Mouse (Mus musculus): ENCODE results near the gene Ermard.
A peak's percentile ranks its signal among the peaks of the same experiment; 100 is the strongest.
"Not testable (repeated sequence)": the region's sequence is repeated elsewhere in the genome, so short reads cannot be mapped to it uniquely, and the experiment has no call there.

The Ermard gene

GRCm38 (mm10) chr17:15041175-15041729 lies at the start of gene Ermard, which contains the start of the genes Tcte3 and Gm3448:
TSS of gene Ermard (plus strand) at chr17:15041208.
TSS of gene Tcte3 (minus strand) at chr17:15041488.
TSS of gene Gm3448 (minus strand) at chr17:15041537.
- peak; percentile 47 to 71 for DNase-seq (ENCODE audit: low spot score in 2 of 2)

GRCm38 (mm10) chr17:14992522-14993138 lies 48.4 kb upstream of the Ermard start:
- not testable (repeated sequence) for DNase-seq (ENCODE audit: low spot score in 2 of 2)

GRCm38 (mm10) chr17:14993139-14993832 lies 47.7 kb upstream of the Ermard start:
- DNase-seq (ENCODE audit: low spot score in 2 of 2), result not testable (repeated sequence)

GRCm38 (mm10) chr17:14994140-14994539 lies 46.9 kb upstream of the Ermard start:
- DNase-seq (ENCODE audit: low spot score in 2 of 2), result not testable (repeated sequence)

GRCm38 (mm10) chr17:15000047-15000446 lies 41.0 kb upstream of the Ermard start:
- not testable (repeated sequence) for DNase-seq (ENCODE audit: low spot score in 2 of 2)

- not testable (repeated sequence) for DNase-seq (ENCODE audit: low spot score in 2 of 2)
Measured at GRCm38 (mm10) chr17:15009088-15009487, 31.9 kb upstream of the Ermard start.

GRCm38 (mm10) chr17:15009706-15010413 lies 31.1 kb upstream of the Ermard start, which contains the start of gene Gm3435:
TSS of gene Gm3435 (plus strand) at chr17:15010176.
- not testable (repeated sequence) for DNase-seq (ENCODE audit: low spot score in 2 of 2)

GRCm38 (mm10) chr17:15021503-15022220 lies 19.3 kb upstream of the Ermard start:
- DNase-seq (ENCODE audit: low spot score in 2 of 2), result peak; percentile 27 to 62

- DNase-seq (ENCODE audit: low spot score in 2 of 2), result not testable (repeated sequence)
Measured at GRCm38 (mm10) chr17:15023878-15024492, 17.0 kb upstream of the Ermard start.

- DNase-seq (ENCODE audit: low spot score in 2 of 2), result not testable (repeated sequence)
Measured at GRCm38 (mm10) chr17:15024502-15025193, 16.4 kb upstream of the Ermard start.

- not testable (repeated sequence) for DNase-seq (ENCODE audit: low spot score in 2 of 2)
Measured at GRCm38 (mm10) chr17:15025513-15025912, 15.5 kb upstream of the Ermard start.

- not testable (repeated sequence) for DNase-seq (ENCODE audit: low spot score in 2 of 2)
Measured at GRCm38 (mm10) chr17:15031414-15031813, 9.6 kb upstream of the Ermard start.

GRCm38 (mm10) chr17:15040455-15040854 lies 553 bp upstream of the Ermard start:
- DNase-seq (ENCODE audit: low spot score in 2 of 2), result not testable (repeated sequence)

GRCm38 (mm10) chr17:15050338-15050737 lies 9.3 kb downstream of the Ermard start:
- not testable (repeated sequence) for DNase-seq (ENCODE audit: low spot score in 2 of 2)

GRCm38 (mm10) chr17:15052766-15053165 lies 11.8 kb downstream of the Ermard start:
- not testable (repeated sequence) for DNase-seq (ENCODE audit: low spot score in 2 of 2)

GRCm38 (mm10) chr17:15053183-15053828 lies 12.3 kb downstream of the Ermard start:
- DNase-seq (ENCODE audit: low spot score in 2 of 2), result not testable (repeated sequence)

GRCm38 (mm10) chr17:15053829-15054200 lies 12.8 kb downstream of the Ermard start:
- peak in 1 of 2 experiments; percentile 58 for DNase-seq (ENCODE audit: low spot score in 2 of 2)

GRCm38 (mm10) chr17:15055925-15056324 lies 14.9 kb downstream of the Ermard start:
- DNase-seq (ENCODE audit: low spot score in 2 of 2), result peak; percentile 8 to 44

- peak; percentile 9 to 51 for DNase-seq (ENCODE audit: low spot score in 2 of 2)
Measured at GRCm38 (mm10) chr17:15058161-15058591, 17.2 kb downstream of the Ermard start.

GRCm38 (mm10) chr17:15059646-15060045 lies 18.6 kb downstream of the Ermard start:
- DNase-seq (ENCODE audit: low spot score in 2 of 2), result peak; percentile 6 to 51
